Mouse (Mus musculus): Measurements from ENCODE around the gene Psg16. TPM values are rescaled to one million over a fixed set of nuclear protein-coding genes. Genes with fewer than 3 reads are reported as not detected.

Psg16 gene
- polyA plus RNA-seq (2016; fragmentation: Nextera tagmentation; extraction: Ambion mirVana): 0.26 and 0.36 TPM in 2 replicates

DNA sequence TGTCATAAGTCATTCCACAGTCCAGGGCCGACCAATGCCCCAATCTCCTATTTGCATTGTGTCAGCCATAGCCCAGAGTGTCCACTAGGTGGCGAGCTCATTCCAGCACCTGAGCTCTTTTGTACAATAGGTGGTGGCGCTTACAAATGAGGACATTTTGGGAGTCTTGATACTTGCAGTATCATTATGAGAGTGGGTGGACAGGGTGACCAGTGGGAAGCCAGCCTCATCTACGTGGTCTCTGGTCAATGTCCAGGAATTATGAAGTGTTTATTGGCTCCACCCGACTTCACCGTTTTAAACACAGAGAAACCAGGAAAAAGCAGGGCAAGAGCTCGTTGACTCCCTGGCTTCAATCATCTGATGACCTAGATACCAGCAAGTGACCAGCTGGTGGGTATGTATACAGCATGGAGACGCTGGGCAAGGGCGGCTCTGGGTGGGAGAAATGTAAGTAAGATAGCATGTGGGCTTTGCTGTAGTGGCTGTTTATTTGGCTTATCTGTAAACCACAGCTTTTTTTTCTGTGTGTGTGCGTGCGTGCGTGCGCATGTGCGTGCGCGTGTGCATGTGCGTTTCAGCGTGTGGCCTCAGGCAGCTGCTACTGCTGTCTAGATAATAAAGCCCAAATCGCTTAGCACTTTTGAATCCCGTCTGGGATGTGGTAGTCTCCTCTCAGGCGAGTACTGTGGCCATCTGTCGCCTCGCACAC lies at the start of gene Psg16:
TSS of gene Psg16 (plus strand) at position 137 of the 712 bp plus-strand sequence.
- Histone ChIP-seq H3K4me2 (replicated peaks) (no peak within 1 kb of the TSS), H3K36me3 (no peaks in the 10 kb centered on the region), H3K9me3 (replicated peaks) (0 out of 2 replicates have a peak, but pooled peaks cover 7% of the 10 kb centered on the region), H3K9ac (no peak within 1 kb of the TSS), H3K4me3 (no peak within 1 kb of the TSS), H3K27ac (no peak within 1 kb of the TSS), H3K4me1 (no peaks in the 10 kb centered on the region), H3K27me3 (peaks cover 2% of the 10 kb centered on the region; the same call in 1 of the 2 replicates)
- 72% methylated on average over 23 of the region's 23 CpGs for WGBS
- peak; percentile 60 for ATAC-seq (ENCODE audit: low FRiP score)

- Histone ChIP-seq H3K36me3 (peaks cover 54% of the 10 kb centered on the region), H3K27me3 (no peaks in the 10 kb centered on the region), H3K4me3 (no peak overlapping the region), H3K9me3 (replicated peaks) (no peaks in the 10 kb centered on the region), H3K27ac (no peak overlapping the region), H3K9ac (no peak overlapping the region), H3K4me2 (replicated peaks) (no peak overlapping the region), H3K4me1 (peaks cover 24% of the 10 kb centered on the region)
- ATAC-seq (ENCODE audit: low FRiP score): no peak
- WGBS: 90% methylated on average over 6 of the region's 6 CpGs
Observed at GRCm38 (mm10) chr7:17024141-17024540, 49.7 kb upstream of the Psg16 start.

DNA sequence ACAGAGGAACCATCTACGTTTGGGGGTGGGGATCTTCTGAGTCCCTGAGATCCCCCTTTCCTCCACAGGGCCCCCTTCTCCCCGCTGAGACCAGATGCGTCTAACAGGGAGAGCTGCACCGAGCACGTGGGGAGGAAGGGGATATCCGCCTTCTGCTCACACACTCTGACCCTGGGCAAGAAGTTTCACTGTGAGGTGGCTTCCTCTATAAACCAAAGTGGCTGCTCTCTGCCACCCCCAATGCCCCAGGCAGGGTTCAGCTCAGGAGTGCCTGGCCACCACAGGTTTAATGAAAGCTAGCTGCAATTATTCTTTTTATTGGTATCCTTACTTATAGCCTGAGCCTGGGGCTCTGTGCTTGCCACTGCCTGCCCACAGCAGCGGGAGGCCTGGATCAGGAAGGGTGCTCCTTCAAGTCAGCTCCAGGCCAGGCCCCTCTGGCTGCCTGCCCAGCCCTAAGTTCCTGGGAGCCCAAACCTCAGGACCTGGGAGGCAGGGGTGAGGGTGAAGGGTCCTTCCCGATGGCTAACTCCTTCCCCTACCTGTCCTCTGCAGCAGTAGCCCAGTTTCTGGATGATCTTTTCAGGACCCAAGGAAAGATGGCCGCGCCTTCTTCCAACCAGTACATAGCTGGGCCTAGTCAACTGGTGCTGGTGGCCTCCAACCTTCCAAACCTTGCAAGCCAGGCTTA lies 48.9 kb upstream of the Psg16 start:
- H3K4me1 ChIP-seq: peaks cover 24% of the 10 kb centered on the region
- 87% methylated on average over 10 of the region's 10 CpGs for WGBS
- ATAC-seq (ENCODE audit: low FRiP score): no peak
- H3K4me3 ChIP-seq: no peak overlapping the region
- peaks cover 46% of the 10 kb centered on the region for H3K36me3 ChIP-seq
- no peaks in the 10 kb centered on the region for H3K9me3 ChIP-seq (replicated peaks)
- no peak overlapping the region for H3K4me2 ChIP-seq (replicated peaks)
- H3K27me3 ChIP-seq: no peaks in the 10 kb centered on the region
- H3K9ac ChIP-seq: no peak overlapping the region
- H3K27ac ChIP-seq: no peak overlapping the region

DNA sequence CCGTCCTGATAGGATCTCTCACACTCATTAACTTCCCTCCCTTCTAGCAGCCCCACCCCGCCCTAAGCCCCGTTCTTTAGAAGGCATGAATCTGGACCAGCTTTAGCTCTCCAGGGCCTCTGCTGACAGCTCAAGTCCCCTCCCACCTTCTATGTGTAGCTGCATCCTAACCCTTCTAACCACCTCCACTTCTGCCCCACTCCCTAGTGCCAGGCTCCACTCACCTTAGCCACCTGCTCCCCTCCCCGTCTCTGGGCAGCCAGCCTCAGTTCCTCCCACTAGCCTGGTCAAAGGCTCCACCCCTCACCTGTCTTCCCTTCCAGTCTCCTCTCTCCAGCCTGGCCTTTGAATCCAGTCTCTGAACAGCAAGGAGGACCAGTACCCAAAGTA lies 48.3 kb upstream of the Psg16 start:
- H3K4me1 ChIP-seq: peaks cover 24% of the 10 kb centered on the region
- H3K4me2 ChIP-seq (replicated peaks): no peak overlapping the region
- no peaks in the 10 kb centered on the region for H3K9me3 ChIP-seq (replicated peaks)
- 85% methylated on average over 4 of the region's 4 CpGs for WGBS
- H3K27me3 ChIP-seq: no peaks in the 10 kb centered on the region
- no peak overlapping the region for H3K4me3 ChIP-seq
- H3K27ac ChIP-seq: no peak overlapping the region
- peaks cover 41% of the 10 kb centered on the region for H3K36me3 ChIP-seq
- no peak for ATAC-seq (ENCODE audit: low FRiP score)
- H3K9ac ChIP-seq: peak overlapping the region; percentile 85

- Histone ChIP-seq H3K27me3 (no peaks in the 10 kb centered on the region), H3K4me3 (peak overlapping the region; percentile 86; the same call in 1 of the 2 replicates), H3K9me3 (replicated peaks) (no peaks in the 10 kb centered on the region), H3K4me2 (replicated peaks) (peak overlapping the region; percentile 72), H3K4me1 (peaks cover 24% of the 10 kb centered on the region), H3K27ac (no peak overlapping the region), H3K36me3 (peaks cover 35% of the 10 kb centered on the region), H3K9ac (peak overlapping the region; percentile 85)
- 72% methylated on average over 9 of the region's 9 CpGs for WGBS
- no peak for ATAC-seq (ENCODE audit: low FRiP score)
Observed at GRCm38 (mm10) chr7:17025896-17026622, 47.8 kb upstream of the Psg16 start.

GRCm38 (mm10) chr7:17026710-17027587 lies 46.9 kb upstream of the Psg16 start:
- Histone ChIP-seq H3K4me2 (replicated peaks) (peak overlapping the region; percentile 72), H3K27ac (peak overlapping the region; percentile 77), H3K4me3 (peak overlapping the region; percentile 86), H3K4me1 (peaks cover 24% of the 10 kb centered on the region), H3K9ac (peak overlapping the region; percentile 85), H3K27me3 (no peaks in the 10 kb centered on the region), H3K36me3 (peaks cover 26% of the 10 kb centered on the region), H3K9me3 (replicated peaks) (no peaks in the 10 kb centered on the region)
- 10% methylated on average over 24 of the region's 24 CpGs for WGBS
- peak; percentile 65 for ATAC-seq (ENCODE audit: low FRiP score)

GRCm38 (mm10) chr7:17027588-17028343 lies 46.1 kb upstream of the Psg16 start, which contains the start of gene Ppp5c:
TSS of gene Ppp5c (minus strand) at chr7:17027924.
- WGBS: under 1% methylated on average over 54 of the region's 58 CpGs
- Histone ChIP-seq H3K27me3 (no peaks in the 10 kb centered on the region), H3K4me3 (peak within 1 kb of the TSS; percentile 86), H3K36me3 (peaks cover 18% of the 10 kb centered on the region), H3K4me1 (peaks cover 24% of the 10 kb centered on the region), H3K27ac (peak within 1 kb of the TSS; percentile 77), H3K4me2 (replicated peaks) (peak within 1 kb of the TSS; percentile 72), H3K9me3 (replicated peaks) (no peaks in the 10 kb centered on the region), H3K9ac (peak within 1 kb of the TSS; percentile 85)
- peak; percentile 91 for ATAC-seq (ENCODE audit: low FRiP score)

- no peak overlapping the region for H3K4me2 ChIP-seq (replicated peaks)
- H3K9ac ChIP-seq: no peak overlapping the region
- no peak overlapping the region for H3K4me3 ChIP-seq
- no peak for ATAC-seq (ENCODE audit: low FRiP score)
- peaks cover 24% of the 10 kb centered on the region for H3K4me1 ChIP-seq
- WGBS: 79% methylated on average over 7 of the region's 7 CpGs
- no peaks in the 10 kb centered on the region for H3K9me3 ChIP-seq (replicated peaks)
- H3K36me3 ChIP-seq: peaks cover 7% of the 10 kb centered on the region; the same call in 1 of the 2 replicates
- no peak overlapping the region for H3K27ac ChIP-seq
- no peaks in the 10 kb centered on the region for H3K27me3 ChIP-seq
Observed at GRCm38 (mm10) chr7:17028923-17029322, 44.9 kb upstream of the Psg16 start.

- no peak overlapping the region for H3K4me3 ChIP-seq
- no peak overlapping the region for H3K27ac ChIP-seq
- no peak for ATAC-seq (ENCODE audit: low FRiP score)
- peaks cover 18% of the 10 kb centered on the region for H3K4me1 ChIP-seq
- 83% methylated on average over 7 of the region's 7 CpGs for WGBS
- no peaks in the 10 kb centered on the region for H3K9me3 ChIP-seq (replicated peaks)
- no peaks in the 10 kb centered on the region for H3K27me3 ChIP-seq
- H3K9ac ChIP-seq: no peak overlapping the region
- H3K4me2 ChIP-seq (replicated peaks): no peak overlapping the region
- H3K36me3 ChIP-seq: no peaks in the 10 kb centered on the region
Observed at GRCm38 (mm10) chr7:17030239-17030638, 43.6 kb upstream of the Psg16 start.

GRCm38 (mm10) chr7:17038018-17038695 lies 35.7 kb upstream of the Psg16 start:
- Histone ChIP-seq H3K36me3 (peaks cover 8% of the 10 kb centered on the region; the same call in 1 of the 2 replicates), H3K4me3 (no peak overlapping the region), H3K9me3 (replicated peaks) (no peaks in the 10 kb centered on the region), H3K4me2 (replicated peaks) (no peak overlapping the region), H3K27me3 (no peaks in the 10 kb centered on the region), H3K4me1 (no peaks in the 10 kb centered on the region; the same call in 1 of the 2 replicates), H3K27ac (no peak overlapping the region), H3K9ac (no peak overlapping the region; the same call in 1 of the 2 replicates)
- 51% methylated on average over 9 of the region's 9 CpGs for WGBS
- no peak for ATAC-seq (ENCODE audit: low FRiP score)
